Mouse (Mus musculus) myocyte (in vitro differentiated cells): ENCODE measurements at regions not wholly inside any gene's neighbourhood (a gene's known extent, or its start where the extent isn't known, plus 50 kb on each side); places are given as distances from the start of the nearest gene placed in this dataset.

Experiments
- H3K27me3 ChIP-seq: one replicate; pipeline ENCODE4 v1.6.1; 2011; ENCODE audit not compliant: control insufficient read depth, insufficient read depth, insufficient read length
- H3K36me3 ChIP-seq: one replicate; pipeline ENCODE4 v1.6.1; 2011; ENCODE audit not compliant: control insufficient read depth, insufficient read depth
- H3K4me2 ChIP-seq: one replicate; pipeline ENCODE4 v1.6.1; 2011; ENCODE audit warnings: low read depth, control low read depth
- H3K4me3 ChIP-seq: one replicate; pipeline ENCODE4 v1.5.1; 2011; ENCODE audit warnings: mild to moderate bottlenecking, control low read depth, moderate library complexity
- H3K79me2 ChIP-seq: one replicate; pipeline ENCODE4 v1.6.1; 2011; ENCODE audit not compliant: control insufficient read depth, insufficient read depth
- H3ac ChIP-seq: one replicate; pipeline ENCODE4 v1.6.1; 2011; ENCODE audit not compliant: control insufficient read depth, insufficient read length
- CEBPB ChIP-seq: IDR thresholded peaks from 2 replicates; pipeline ENCODE4 v1.6.1; 2011; ENCODE audit warnings: mild to moderate bottlenecking, moderate library complexity; ENCODE audit not compliant: poor library complexity, insufficient read depth, severe bottlenecking
- E2F4 ChIP-seq: IDR thresholded peaks from one replicate; pipeline ENCODE4 v1.6.1; 2011; ENCODE audit warnings: mild to moderate bottlenecking, control low read depth, moderate library complexity; ENCODE audit not compliant: insufficient read depth
- MAX ChIP-seq: IDR thresholded peaks from one replicate; pipeline ENCODE4 v1.6.1; 2011; ENCODE audit warnings: low read depth, mild to moderate bottlenecking, control low read depth
- MYOD1 ChIP-seq, 3 experiments: IDR thresholded peaks; one replicate each; pipeline ENCODE4 v1.6.1; 2011; ENCODE audit warnings: control low read depth in 2 of 3, low read depth in 2 of 3, mild to moderate bottlenecking in 2 of 3, moderate library complexity in 1 of 3; ENCODE audit not compliant: insufficient read length in 2 of 3, control insufficient read depth in 1 of 3
- MYOG ChIP-seq, 3 experiments: IDR thresholded peaks; one replicate each; pipeline ENCODE4 v1.6.1; 2011; ENCODE audit warnings: control low read depth in 2 of 3, low read depth in 2 of 3, mild to moderate bottlenecking in 2 of 3; ENCODE audit not compliant: insufficient read length in 2 of 3, control insufficient read depth in 1 of 3, insufficient read depth in 1 of 3
- POLR2AphosphoS2 ChIP-seq: IDR thresholded peaks from one replicate; pipeline ENCODE4 v1.6.1; 2011; ENCODE audit warnings: low read depth, control low read depth; ENCODE audit not compliant: insufficient read length
- REST ChIP-seq: IDR thresholded peaks from one replicate; pipeline ENCODE4 v1.6.1; 2011; ENCODE audit warnings: mild to moderate bottlenecking, control low read depth, moderate library complexity; ENCODE audit not compliant: insufficient read depth, insufficient read length
- SRF ChIP-seq: IDR thresholded peaks from one replicate; pipeline ENCODE4 v1.6.1; 2011; ENCODE audit warnings: low read depth; ENCODE audit not compliant: control insufficient read depth, insufficient read length
- TCF12 ChIP-seq: IDR thresholded peaks from one replicate; pipeline ENCODE4 v1.6.1; 2011; ENCODE audit warnings: mild to moderate bottlenecking, control low read depth; ENCODE audit not compliant: poor library complexity, insufficient read depth, severe bottlenecking

DNA sequence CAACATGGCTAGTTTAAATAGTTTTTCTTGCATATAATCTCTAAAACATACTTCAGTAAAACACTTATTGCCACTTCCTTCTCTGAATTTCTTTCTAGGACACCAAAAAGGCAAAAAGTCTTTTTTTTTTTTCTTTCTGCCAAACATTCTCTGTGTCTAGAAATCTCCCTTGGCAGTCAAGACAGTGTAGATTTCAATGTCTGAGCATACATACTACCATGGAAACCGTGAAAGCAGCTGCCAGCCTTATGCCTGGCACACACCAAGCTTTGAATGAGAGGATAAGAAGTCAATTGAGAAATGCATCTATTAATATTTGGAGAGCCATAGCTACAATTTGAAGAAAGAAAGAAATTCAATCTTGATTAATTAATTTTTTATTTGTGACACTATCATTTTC, 95.1 kb upstream of the Col3a1 start:
- no peaks in the 10 kb centered on the region for H3K27me3 ChIP-seq
- no peak for TF ChIP-seq MYOD1 (IDR thresholded peaks at IDR 0.05; ENCODE audit: control insufficient read depth in 1 of 3, insufficient read length in 2 of 3, low read depth in 2 of 3)
- TF ChIP-seq POLR2AphosphoS2: no peak
- TF ChIP-seq MAX: no peak
- TF ChIP-seq MYOG (IDR thresholded peaks at IDR 0.05; ENCODE audit: control insufficient read depth in 1 of 3, insufficient read depth in 1 of 3, insufficient read length in 2 of 3, low read depth in 2 of 3): no peak
- TF ChIP-seq E2F4: no peak
- no peak for TF ChIP-seq REST
- no peak for TF ChIP-seq TCF12
- no peak for TF ChIP-seq CEBPB
- TF ChIP-seq SRF: no peak
- no peak overlapping the region for H3K4me2 ChIP-seq
- H3K79me2 ChIP-seq: no peaks in the 10 kb centered on the region
- no peak overlapping the region for H3ac ChIP-seq
- H3K4me3 ChIP-seq: no peak overlapping the region
- no peaks in the 10 kb centered on the region for H3K36me3 ChIP-seq
